ENCODE assay signal across 8 mouse cellular contexts in the genomic region with DNA sequence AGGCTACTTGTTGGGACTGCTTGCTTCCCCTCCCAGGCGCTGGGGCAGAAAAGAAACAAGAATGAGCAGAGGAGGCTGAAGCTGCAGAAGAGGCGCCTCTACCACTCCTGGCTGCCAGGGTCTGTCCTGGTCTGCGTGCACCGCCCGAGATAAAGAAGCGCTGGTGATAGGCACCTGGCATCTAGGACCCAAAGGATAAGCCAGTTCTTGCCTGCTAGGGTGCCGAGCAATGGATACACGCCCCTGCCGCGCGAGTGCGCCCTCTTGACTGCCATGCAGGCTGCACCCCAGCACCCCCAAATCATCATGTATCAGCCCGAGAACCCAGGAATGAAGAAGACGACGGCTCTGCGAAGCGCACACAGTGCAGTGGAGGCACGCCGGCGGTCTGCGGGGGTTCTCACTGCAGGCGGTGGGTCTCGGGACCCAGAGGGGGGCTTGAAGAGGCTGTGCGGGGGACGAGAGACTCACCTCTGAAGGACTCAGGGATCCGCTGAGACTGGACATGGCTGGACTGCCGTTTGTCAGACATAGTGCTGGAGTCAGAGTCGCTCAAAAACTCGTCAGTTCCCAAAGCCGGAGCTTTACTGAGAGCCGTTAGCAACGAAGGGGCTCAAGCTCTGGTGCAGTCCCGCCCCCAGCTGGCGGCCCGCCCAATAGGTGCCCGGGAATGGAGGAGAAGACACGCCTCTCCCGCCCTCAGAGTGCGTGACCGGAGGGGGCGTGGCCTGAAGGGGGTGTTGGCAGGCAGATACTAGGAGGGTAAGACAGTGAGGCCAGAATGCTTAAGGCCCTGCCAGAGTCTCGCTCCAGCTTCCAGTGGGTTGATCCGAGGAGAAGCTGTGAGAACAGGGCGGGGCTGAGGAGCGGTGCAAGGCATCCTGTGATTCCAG. TPM values are rescaled to one million over a fixed set of nuclear protein-coding genes. Genes with fewer than 3 reads are reported as not detected.
A peak's percentile ranks its signal among the peaks of the same experiment; 100 is the strongest.
DNase-seq lines count a peak whose midpoint lies in the region; ATAC-seq and TF ChIP-seq lines count a peak whose summit lies in the region.

TSS of gene Stom (minus strand) at position 589 of the 893 bp plus-strand sequence.

- peak within 1 kb of the TSS; percentile 82 for H3K27ac ChIP-seq in embryonic facial prominence, embryonic 13.5 days
- peak within 1 kb of the TSS; percentile 81 for H3K27ac ChIP-seq in kidney, adult 2 months (ENCODE audit: insufficient read depth, low read depth, low read length)
- H3K27ac ChIP-seq in limb, embryonic 12.5 days: peak within 1 kb of the TSS; percentile 69
- H3K27ac ChIP-seq in midbrain, embryonic 15.5 days: peak within 1 kb of the TSS; percentile 60
- H3K27ac ChIP-seq in spleen, adult 2 months (ENCODE audit: insufficient read depth, low read length): peak within 1 kb of the TSS; percentile 71

- H3K4me3 ChIP-seq in embryonic facial prominence, embryonic 13.5 days: peak within 1 kb of the TSS; percentile 72
- H3K4me3 ChIP-seq in kidney, adult 2 months (ENCODE audit: insufficient read depth, low read depth, low read length): peak within 1 kb of the TSS; percentile 53
- H3K4me3 ChIP-seq in limb, embryonic 12.5 days (replicated peaks): peak within 1 kb of the TSS; percentile 65
- H3K4me3 ChIP-seq in midbrain, embryonic 15.5 days: peak within 1 kb of the TSS; percentile 54
- H3K4me3 ChIP-seq in spleen, adult 2 months (ENCODE audit: extremely low read depth, insufficient read depth, insufficient read length): peak within 1 kb of the TSS; percentile 67

- WGBS in embryonic facial prominence, embryonic 13.5 days: under 1% methylated on average over 45 of the region's 45 CpGs
- under 1% methylated on average over 45 of the region's 45 CpGs for WGBS in kidney, adult 2 months
- WGBS in limb, embryonic 12.5 days: 0% methylated on average over 45 of the region's 45 CpGs
- under 1% methylated on average over 45 of the region's 45 CpGs for WGBS in midbrain, embryonic 15.5 days
- WGBS in spleen, adult 2 months: 1% methylated on average over 45 of the region's 45 CpGs

- peak; percentile 65 for TF ChIP-seq POLR2A in kidney, adult 2 months (IDR thresholded peaks at IDR 0.05; ENCODE audit: low read depth, low read length)
- peak; percentile 46; the same call in 1 of the 2 replicates for TF ChIP-seq POLR2A in spleen, adult 2 months (IDR thresholded peaks at IDR 0.05; ENCODE audit: low read depth, low read length)

- H3K4me1 ChIP-seq in embryonic facial prominence, embryonic 13.5 days: peaks cover 20% of the 10 kb centered on the region
- H3K4me1 ChIP-seq in kidney, adult 2 months (ENCODE audit: control insufficient read depth, insufficient read depth, low read length): 0 out of 2 replicates have a peak, but pooled peaks cover 2% of the 10 kb centered on the region
- peaks cover 17% of the 10 kb centered on the region for H3K4me1 ChIP-seq in limb, embryonic 12.5 days (replicated peaks)
- peaks cover 18% of the 10 kb centered on the region for H3K4me1 ChIP-seq in midbrain, embryonic 15.5 days
- H3K4me1 ChIP-seq in spleen, adult 2 months (ENCODE audit: control insufficient read depth, insufficient read depth, insufficient read length): peaks cover 3% of the 10 kb centered on the region; the same call in 1 of the 2 replicates

- peak within 1 kb of the TSS; percentile 99 for H3K4me2 ChIP-seq in embryonic facial prominence, embryonic 13.5 days
- H3K4me2 ChIP-seq in limb, embryonic 12.5 days: peak within 1 kb of the TSS; percentile 99
- H3K4me2 ChIP-seq in midbrain, embryonic 15.5 days: peak within 1 kb of the TSS; percentile 94

- H3K9ac ChIP-seq in embryonic facial prominence, embryonic 13.5 days: peak within 1 kb of the TSS; percentile 87
- peak within 1 kb of the TSS; percentile 74 for H3K9ac ChIP-seq in limb, embryonic 12.5 days (replicated peaks)
- H3K9ac ChIP-seq in midbrain, embryonic 15.5 days: peak within 1 kb of the TSS; percentile 50

- peak; percentile 97 for ATAC-seq in embryonic facial prominence, embryonic 13.5 days (ENCODE audit: insufficient number of reproducible peaks, insufficient read depth, low FRiP score, low TSS enrichment, low read depth)
- peak; percentile 98 for ATAC-seq in limb, embryonic 12.5 days (ENCODE audit: insufficient number of reproducible peaks, insufficient read depth, low FRiP score, low TSS enrichment, low read depth)
- peak; percentile 99 for ATAC-seq in midbrain, embryonic 15.5 days (replicated peaks)

- TF ChIP-seq CTCF in kidney, adult 2 months (conservative IDR thresholded peaks at IDR 0.05; ENCODE audit: insufficient read depth, insufficient read length, low read depth, low read length): no peak
- no peak for TF ChIP-seq CTCF in spleen, adult 2 months (IDR thresholded peaks at IDR 0.05; ENCODE audit: extremely low read depth, insufficient read depth, insufficient read length, insufficient replicate concordance)

- H3K9me3 ChIP-seq in embryonic facial prominence, embryonic 13.5 days: no peaks in the 10 kb centered on the region
- no peaks in the 10 kb centered on the region for H3K9me3 ChIP-seq in limb, embryonic 12.5 days
- no peaks in the 10 kb centered on the region for H3K9me3 ChIP-seq in midbrain, embryonic 15.5 days

- H3K36me3 ChIP-seq in embryonic facial prominence, embryonic 13.5 days: no peaks in the 10 kb centered on the region
- H3K36me3 ChIP-seq in kidney, adult 2 months (ENCODE audit: control insufficient read depth, insufficient read depth, low read length): no peaks in the 10 kb centered on the region
- H3K36me3 ChIP-seq in limb, embryonic 12.5 days: no peaks in the 10 kb centered on the region
- no peaks in the 10 kb centered on the region for H3K36me3 ChIP-seq in midbrain, embryonic 15.5 days (replicated peaks)
- no peaks in the 10 kb centered on the region for H3K36me3 ChIP-seq in spleen, adult 2 months (ENCODE audit: control insufficient read depth, insufficient read depth, low read length)

- H3K27me3 ChIP-seq in embryonic facial prominence, embryonic 13.5 days: no peaks in the 10 kb centered on the region
- no peaks in the 10 kb centered on the region for H3K27me3 ChIP-seq in kidney, adult 2 months (replicated peaks; ENCODE audit: control insufficient read depth, insufficient read depth, low read length)
- peaks cover 11% of the 10 kb centered on the region for H3K27me3 ChIP-seq in limb, embryonic 12.5 days
- 0 out of 2 replicates have a peak, but pooled peaks cover 5% of the 10 kb centered on the region for H3K27me3 ChIP-seq in midbrain, embryonic 15.5 days (replicated peaks)
- H3K27me3 ChIP-seq in spleen, adult 2 months (ENCODE audit: control insufficient read depth, insufficient read depth, low read length): no peaks in the 10 kb centered on the region

- DNase-seq in 3134 (ENCODE audit: extremely low read depth, insufficient read length, low spot score): peak; percentile 99
- peak; percentile 100 for DNase-seq in adrenal gland, postnatal 36 days
- DNase-seq in heart, adult 18-20 months: peak; percentile 100
- peak; percentile 100 for DNase-seq in kidney, adult 2 months
- DNase-seq in spleen, adult 2 months (ENCODE audit: low read depth in 1 of 2, low spot score in 2 of 2): peak; percentile 87 to 99

RNA-seq across cellular contexts. Expression of gene Stom, which starts in this region (rescaled TPM):
- total RNA-seq in adrenal gland, postnatal 36 days (2021): 10 to 100 TPM; 38.9 to 53.7 TPM
- polyA plus RNA-seq in embryonic facial prominence, embryonic 13.5 days (2015; fragmentation: Nextera tagmentation; extraction: Ambion mirVana): 22.0 and 27.5 TPM in 2 replicates
- total RNA-seq in heart, adult 18-20 months (2021): 100 to 1,000 TPM in 1 of 2 experiments, 10 to 100 TPM in 1; 88.5 to 102 TPM
- 16.0 and 18.8 TPM in 2 replicates for polyA plus RNA-seq in kidney, adult 2 months (2012; rRNA removed)
- 12.2 and 12.7 TPM in 2 replicates for polyA plus RNA-seq in limb, embryonic 12.5 days (2016; fragmentation: Nextera tagmentation; extraction: Ambion mirVana)
- polyA plus RNA-seq in midbrain, embryonic 15.5 days (2015; fragmentation: Nextera tagmentation; extraction: Ambion mirVana): 13.1 and 14.4 TPM in 2 replicates
- 34.3 and 41.9 TPM in 2 replicates for polyA plus RNA-seq in spleen, adult 2 months (2012; rRNA removed)

Comparison
In these comparisons a context has a peak if more than half of its experiments do, and no peak if none do; other contexts are left out.
1. Peak in every context shown above with its lines: DNase-seq, ATAC-seq, H3K4me3 ChIP-seq and H3K27ac ChIP-seq.